Mouse (Mus musculus): ENCODE measurements at regions not wholly inside any gene's neighbourhood (a gene's known extent, or its start where the extent isn't known, plus 50 kb on each side); places are given as distances from the start of the nearest gene placed in this dataset.
A peak's percentile ranks its signal among the peaks of the same experiment; 100 is the strongest.

DNA sequence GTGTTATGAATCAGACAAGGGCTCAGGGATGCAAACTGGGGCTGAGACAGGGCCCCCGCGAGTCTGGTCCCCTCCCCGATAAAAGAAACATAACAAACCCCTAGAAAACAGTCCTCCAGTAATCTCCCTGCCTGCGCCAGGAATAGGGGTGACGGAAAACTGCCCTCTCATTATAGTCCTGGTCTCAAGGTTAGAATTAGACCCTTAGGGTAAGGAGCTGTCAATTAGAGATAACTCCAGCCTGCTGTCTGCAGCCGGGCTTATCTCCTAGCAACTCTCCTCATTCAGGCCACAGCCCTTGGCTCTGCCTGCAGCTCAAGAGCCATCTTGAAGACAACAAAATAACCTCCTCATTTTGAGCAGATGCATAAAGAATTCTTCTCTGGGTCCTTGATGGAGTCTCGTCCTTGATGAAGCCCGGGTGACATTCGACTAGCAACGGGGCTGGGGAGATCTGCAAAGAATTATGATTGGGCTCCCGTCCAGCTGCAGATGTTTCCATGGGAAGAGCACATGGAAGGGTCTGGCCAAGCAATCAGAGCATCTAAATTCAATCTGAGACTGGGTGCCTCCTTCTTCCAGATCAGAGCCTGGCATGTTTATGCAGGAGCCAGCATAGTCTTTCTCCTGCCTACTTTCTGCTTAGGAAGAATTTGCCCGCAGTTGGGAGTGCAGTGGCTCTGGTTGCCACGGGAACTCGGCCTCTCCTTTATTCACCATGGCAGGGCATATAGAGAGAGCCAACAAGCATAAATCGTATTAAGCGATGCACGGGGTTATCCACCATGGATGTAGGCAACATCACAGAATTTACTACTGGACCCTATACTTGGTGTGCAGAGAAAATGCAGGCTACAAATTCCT, 281.2 kb downstream of the Sox11 start:
- DNase-seq, result no peak

DNA sequence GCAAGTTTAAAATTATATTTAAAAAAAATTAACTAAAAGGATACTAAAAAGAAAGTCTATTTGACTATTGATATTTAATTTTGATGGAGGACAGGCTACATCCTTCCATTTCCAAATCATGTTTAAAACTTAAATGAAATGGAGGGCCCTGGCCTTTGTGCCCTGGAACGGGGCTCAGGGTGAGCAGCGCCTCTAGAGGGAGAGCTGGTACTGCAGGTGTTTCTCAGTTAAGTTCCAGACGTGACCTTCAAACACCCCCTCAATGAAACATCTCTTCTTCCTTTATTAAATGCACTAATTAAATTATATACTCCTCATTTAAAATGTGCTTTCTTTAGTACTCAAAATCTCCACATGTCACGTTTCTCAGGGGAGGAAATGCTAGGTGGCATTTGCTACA, 282.5 kb downstream of the Sox11 start:
- DNase-seq, result peak; percentile 46

DNA sequence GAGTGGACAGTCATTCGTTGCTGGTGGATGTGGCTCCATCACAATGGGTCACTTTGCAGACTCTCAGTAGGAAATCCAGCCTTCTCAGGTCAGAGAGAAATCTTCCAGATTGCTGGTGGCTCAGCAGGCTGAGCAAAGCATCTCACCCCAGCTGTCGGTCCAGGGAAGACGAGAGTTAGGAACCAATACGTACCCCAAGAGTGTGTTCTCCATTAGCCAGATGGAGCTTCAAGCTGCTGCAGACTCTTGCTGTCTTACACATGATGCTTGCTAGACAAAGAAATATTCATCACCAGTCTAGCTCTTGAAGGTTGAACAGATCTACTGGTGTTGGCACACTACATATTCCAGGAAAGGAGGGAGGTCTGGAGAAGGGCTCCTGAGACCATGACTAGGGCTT, 288.0 kb downstream of the Sox11 start:
- DNase-seq, result no peak

DNA sequence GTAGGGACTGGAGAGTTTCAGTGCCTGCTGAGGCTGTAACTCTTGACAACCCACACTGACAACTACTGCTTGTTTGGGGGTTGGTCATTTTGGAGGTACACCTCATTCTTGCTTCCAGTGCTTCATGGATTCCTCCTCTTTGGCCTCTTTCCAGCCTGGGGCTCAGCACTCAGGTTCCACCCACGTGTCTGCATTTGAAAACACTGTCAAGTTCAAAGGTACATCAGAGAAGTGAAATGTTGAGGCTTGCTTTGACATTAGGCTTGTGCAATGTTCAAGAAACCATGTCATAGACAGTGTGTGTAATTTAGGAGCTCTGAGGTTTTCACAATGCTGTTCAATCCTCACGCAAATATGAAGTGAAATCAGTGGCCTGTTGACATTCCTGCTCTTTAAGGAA, 304.5 kb downstream of the Sox11 start:
- DNase-seq, result no peak

DNA sequence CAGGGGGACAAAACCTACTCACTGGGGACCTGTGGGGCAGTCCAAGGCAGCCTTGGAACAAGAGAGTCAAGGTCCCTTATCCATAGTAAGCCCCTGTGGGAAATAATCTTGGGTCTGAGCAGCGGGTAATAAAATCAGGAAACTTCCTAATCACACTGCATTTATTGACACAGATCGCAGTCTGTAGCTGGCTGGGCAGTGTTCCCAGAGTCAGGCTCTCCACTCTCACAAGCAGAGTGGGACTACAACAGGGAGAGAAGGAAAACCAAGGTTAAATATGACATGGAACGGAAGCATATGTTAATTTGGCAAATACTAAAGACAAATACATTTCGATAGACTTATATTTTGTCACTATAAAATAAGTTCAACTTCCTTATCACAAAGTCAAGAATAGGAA, 322.6 kb downstream of the Sox11 start:
- DNase-seq, result no peak

DNA sequence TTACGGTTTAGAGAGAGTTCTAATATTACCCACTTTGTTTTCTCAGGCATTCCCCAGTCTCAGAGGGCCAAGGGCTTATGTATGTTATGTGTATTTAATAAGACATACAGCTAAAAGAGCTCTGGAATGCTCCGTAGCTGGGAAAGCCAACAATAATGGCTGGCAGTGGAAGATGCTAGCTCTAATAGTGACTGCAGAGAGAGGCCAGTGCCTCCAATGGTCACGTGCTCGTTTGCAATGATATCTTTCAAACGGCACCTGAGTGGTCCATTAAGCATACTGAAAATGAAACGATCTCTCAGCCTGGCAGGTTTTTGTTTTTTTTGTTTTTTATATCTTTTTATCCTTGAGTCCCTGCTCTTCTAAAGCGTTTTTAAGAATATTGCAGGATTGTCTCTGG, 324.0 kb downstream of the Sox11 start:
- DNase-seq, result no peak

DNA sequence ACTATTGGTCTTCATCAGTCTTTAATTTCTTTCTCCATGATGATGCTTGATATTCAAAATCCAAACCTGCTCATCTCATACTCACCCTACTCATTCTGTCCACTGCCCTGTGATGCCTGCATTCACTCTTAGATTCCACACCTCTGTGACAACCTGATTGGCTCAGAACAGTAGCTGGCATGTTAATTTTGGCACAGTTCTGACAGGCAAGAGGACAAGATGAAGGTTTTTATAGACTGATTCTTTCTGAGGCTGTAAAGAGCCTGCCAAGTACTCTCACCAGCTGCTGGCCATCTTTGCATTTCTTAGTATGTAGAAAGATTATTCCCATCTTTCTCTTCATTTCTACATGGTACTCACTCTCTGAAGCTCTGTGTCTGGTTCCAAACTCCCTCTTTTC, 343.1 kb downstream of the Sox11 start:
- no peak for DNase-seq

DNA sequence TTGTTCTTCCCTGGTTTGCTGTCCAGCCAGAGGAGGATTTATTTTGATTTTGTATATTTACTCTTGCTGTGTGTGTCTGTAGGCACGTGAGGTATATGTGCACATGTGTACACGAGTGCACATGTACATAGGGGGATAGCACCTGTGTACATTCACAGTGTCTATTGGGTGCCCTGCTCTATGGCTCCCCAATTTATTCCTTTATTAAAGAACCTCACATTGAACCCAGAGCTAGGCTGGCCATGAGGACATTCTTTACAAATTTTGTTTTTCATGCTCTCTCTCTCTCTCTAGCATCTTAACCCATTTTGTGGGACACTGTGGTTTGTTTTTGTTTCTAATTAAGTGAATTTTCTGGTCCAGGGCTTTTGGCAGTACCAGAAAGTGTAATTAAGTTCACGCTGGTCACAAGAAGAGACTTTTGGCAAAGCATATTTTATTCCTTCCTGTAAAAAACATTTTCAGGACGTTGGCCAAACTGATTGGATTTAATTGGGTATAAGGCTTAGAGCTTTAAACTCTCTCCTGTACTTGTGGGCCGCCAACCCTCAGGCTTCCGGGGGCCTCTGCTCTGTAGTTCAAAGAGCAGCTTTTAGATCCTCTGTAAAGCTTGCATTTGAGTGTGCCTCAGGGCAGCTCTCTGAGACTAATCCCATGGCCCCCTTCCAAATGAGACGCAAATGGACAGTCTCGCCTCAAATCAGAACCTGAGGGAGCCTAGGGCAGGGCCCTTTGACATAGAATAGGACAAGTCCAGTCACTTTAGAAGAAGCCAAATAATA, 365.9 kb downstream of the Sox11 start:
- no peak for DNase-seq

DNA sequence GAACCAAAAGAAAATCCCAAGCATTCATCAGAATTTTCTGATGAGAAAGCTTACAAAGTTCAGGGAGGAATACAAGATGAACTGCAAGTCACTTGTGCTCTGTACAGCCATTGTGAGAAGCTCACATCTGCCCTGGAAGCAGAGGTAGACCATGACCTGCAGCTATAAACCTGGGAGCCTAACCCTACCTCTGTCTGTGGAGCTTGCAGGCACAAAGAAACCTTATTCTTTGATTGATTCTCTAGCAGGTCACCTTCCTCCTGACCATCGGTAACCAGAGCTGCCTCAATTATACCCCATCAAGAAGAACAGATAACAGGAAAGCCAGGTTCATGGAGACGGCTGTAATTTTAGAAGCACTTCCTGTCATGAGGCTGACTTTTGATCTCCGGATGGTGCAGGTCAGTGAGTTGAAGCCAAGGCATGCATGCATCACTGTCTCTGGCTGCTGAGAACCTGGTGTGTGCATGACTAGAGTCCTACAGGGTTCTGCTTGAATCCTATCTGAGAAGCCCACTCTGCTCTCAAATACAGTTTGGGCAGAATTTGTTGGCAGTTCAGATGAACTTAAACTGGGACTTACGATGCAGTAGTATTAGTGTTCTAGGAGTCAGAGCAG, 369.8 kb downstream of the Sox11 start:
- DNase-seq, result no peak

DNA sequence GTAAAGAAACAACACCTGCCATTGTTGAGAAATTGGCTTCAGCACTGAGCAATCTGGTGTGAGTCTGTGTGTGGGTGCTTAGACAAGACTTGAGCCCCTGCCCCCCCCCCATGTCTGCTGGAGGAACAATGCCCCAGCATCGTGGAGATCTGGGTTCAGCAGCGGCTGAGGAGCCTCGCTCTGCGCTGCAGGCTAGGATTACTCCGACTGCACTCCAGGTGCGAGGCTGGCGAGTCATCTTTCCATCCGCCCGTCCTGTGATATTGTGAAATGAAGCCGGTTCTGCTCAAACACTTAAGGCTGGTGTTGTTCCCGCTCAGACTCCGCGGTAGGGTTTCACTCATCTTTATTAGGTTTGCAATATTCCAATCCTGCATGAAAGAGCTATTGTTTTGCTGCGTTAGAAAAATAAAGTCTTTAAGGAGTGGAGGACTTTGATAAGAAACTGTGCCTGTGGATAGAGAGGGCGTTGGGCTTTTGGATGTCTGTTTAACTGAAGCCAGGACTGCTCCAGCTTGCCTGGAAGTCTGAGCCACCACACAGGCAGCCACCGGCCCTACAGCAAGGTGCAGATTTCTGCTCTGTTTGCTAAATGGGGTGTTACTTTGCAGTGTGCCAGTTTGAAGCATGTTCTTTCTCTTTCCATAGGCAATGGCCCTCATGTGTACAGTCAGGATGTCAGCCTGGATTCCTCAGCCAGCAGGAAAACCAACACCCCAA, 375.2 kb downstream of the Sox11 start:
- no peak for DNase-seq

DNA sequence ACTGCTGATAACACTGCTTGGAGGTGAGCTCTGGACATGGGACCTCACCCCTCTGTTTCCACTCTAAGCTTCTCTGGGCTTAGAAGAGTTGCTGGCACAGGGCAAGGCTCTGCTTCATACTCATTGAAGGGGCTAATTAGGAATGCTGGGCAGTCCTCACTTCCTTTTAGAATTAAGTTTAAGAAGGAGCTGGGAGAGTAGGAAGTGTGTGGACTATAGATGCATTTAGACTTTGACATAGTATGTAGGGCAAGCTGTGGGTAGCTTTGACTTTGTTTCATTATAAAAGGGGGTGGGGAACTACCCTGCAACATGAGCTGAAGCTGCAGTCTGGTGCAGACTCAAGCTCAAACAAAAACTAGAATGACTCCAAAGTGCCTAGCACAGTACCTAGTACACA, 378.5 kb downstream of the Sox11 start:
- DNase-seq, result no peak

DNA sequence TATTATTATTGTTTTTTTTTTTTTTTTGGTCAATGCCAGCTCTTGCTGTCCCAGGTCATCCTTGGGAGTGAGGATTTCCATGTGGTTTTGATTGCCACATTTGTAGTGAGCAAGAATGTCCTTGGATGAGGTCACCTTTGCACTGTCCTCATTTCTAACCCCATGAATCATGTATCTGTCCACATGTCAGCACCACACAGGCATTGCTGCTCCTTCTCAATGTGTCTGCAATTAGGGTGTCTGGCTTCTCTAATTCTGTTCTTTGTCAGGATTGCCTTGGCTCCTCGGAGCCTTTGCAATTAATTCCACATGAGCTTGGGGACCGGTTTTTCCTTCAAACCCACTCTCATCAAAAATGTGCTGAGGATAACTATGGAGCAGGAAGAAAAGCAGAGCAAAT, 402.5 kb downstream of the Sox11 start:
- DNase-seq, result no peak

DNA sequence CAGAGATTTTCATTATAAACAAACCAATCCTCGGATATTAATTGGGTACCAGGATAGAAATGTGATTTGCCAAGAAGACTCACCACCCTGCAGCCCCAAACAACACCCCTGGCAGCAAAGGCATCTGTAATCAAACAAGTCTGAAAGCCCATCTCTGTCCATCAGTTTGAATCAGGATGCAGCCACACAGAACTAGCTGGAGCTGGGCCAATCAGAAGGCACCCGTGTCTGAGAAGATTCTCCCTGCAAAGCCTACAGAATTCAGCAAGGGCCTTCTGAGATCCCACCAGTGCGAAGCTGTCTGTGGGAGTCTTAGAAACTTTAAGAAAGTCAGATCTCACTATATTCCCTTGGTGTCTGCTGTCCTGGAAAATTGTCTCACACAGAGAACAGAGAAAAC, 404.5 kb downstream of the Sox11 start:
- DNase-seq, result no peak

DNA sequence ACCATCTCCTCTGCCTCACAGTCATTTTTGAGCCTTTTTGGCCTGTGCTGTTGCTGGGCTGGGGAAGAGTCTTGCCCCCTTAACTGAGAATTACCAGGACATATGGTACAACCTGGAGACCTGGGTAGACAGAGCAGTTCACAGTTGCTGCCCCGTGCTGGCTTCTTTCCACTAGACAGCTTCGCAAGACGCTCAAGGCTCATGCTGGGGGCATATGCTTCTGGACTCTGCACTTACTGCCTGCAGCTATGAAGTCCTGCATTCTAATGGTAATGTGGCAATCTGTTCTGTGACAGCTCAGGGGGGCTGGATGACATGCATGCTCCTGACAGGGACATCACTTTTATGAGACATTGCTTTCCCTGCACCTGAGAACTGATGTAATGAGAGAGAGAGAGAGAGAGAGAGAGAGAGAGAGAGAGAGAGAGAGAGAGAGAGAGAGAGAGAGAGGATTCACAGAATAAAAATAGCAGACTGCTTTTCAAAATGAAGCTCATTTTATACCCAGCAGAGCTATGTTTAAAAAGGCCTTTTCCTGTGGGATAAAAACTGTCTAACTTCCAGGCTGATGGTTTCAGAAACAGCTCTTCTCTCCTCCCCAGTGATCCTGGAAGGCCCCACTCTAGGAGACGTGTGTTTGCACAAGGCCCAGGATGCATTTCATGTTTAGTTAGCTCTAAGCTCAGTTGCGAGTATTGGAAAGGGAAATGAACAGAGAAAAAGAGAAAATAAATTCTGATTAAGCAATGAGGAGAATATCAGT, 405.5 kb downstream of the Sox11 start:
- DNase-seq, result no peak

DNA sequence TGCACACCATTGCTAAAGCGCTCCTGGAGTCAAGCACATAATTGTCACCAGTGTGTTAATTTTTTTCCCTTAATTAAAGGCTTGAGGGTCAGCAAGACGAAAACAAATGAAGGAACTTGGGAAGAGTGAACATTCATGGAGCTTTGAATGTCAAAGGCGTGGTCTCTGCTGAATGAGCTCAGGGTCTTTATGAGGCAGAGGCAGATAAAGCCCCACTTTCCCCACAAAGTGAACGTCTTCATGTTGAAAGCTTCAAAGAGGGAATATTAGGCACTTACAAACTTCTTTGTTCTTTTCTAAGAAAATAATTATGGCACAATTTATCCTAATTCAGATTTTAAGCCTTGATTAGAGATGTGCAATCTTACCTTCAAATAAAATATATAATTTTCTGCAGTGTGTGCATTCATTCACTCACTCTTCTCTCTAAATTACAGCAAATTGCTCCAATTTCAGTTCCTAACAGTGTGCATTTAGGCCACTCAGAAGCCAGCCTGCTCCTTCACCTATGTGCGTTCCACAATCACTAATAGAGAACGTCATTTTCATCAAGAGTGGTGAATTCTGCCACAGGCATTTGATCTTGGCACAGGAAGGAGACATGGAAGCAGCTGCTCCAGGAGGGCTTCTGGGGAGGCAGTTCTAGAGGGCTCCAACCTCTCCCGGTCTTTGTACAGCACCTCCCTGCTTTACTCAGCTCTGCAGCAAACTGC, 412.1 kb downstream of the Sox11 start:
- DNase-seq, result no peak

DNA sequence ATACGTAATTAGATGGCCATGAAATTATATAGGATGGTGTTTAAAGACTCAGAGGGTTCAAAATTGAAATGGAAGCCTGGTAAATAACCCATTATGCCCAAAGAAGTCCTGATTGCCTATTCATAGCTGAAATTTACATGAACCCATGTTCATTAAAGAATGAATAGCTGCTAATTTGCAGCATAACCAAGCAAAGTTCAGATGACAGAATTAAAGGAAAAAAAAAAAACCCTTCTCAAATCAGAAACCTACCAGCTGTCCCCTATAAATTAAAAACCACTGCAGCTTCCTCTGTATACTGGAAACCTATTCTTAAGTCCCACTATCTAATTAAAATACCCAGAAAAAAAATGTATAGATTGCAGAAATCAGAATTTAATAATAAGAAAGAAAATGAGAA, 436.2 kb downstream of the Sox11 start:
- DNase-seq, result no peak

DNA sequence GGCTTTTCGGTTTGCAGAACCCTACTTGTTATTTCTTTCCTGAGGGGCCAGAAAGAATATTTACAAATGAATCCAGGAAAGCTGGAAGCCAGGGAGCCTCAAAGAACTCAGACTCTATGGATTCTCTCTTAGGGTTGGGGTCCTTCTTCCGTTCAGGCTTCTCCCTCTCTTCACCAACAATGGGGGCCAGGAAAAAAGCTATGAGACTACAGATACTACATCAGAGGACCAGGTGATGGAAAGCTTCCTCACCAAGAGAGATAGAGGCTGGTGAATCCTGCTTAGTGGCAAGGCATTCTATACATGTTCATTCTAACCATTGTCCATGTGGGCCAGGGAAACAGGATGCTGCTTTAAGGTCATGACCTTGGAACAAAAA, 434.9 kb downstream of the Cmpk2 start:
- no peak for DNase-seq

DNA sequence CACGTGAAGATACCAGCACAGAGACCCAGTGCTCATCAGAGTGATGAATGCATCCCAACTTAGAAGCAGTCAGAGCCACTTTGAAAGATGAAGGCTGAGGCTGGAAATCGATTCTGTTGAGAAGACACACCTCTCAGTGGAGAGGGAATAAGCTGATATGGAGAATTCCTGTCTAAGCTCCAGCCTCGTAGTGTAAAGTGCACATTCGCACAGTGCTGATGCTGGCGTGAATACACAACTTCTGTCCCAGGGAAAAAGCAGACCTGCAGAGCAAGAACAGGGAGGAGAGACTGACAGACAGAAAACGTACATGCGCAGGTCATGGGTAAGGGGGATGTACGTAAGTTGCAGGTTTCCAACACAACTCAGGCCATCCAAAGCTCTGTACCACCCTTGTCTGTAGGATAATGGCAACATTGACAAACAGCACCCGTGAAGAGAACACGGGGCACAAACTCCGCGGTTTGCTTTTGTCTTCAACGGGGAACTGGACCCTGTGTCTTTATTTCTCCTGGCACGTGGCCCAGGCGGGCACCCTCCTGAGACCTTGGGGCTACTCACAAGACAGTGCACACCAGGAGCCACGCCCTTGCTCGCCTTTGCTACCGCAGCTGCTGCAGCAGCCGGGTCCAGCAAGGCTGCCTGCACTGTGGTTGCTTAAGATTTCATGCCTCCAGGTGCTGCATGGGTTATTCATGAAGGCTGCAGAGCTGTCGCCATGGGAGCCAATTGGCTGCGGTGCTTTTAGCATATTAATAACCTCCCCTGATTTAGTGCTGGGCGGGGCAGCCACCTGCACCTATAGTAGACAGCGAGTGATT, 434.3 kb downstream of the Cmpk2 start:
- DNase-seq, result no peak

DNA sequence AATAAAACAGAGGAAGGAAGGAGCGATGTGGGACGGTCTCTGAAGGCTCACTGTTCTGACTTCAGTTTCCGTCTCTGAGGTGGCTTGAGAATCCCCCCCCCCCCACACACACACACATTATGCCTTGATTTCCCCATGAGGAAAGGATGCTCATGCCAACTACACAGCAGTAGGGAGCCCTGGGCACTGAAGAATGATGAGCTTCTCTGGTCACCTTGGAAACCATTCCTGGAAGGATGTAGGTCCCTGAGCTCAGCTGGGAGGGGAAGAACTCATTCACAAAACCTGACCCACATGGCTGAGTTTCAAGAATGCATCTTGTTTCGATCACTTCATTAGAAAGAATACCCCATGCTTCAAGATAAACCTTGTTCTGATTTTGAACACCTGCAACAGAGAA, 422.2 kb downstream of the Cmpk2 start:
- no peak for DNase-seq

DNA sequence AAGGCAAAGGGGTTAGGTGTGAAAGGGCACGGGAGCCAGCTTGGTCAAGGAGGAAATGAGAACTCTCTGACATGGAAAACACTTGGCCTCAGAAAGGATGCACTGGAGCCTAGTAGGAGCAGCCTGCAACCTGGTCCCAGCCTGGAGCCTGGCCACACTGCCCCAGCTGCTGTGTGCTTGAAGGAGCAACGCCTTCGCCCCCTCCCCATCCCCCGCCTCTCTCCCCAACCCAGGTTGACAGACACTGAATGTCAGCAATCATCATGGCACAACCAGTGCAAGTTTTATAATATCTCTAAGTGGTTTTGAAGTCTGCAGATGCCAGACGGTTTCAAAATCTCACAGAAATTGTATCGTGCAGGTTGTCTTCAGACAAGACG, 417.6 kb downstream of the Cmpk2 start:
- DNase-seq, result no peak

All from lung, postnatal 14 days (tissue).